Mouse (Mus musculus): ENCODE measurements at regions not wholly inside any gene's neighbourhood (a gene's known extent, or its start where the extent isn't known, plus 50 kb on each side); places are given as distances from the start of the nearest gene placed in this dataset.

GRCm38 (mm10) chr12:106182923-106183322, 172.9 kb downstream of the Vrk1 start:
- Histone ChIP-seq H3K27ac (ENCODE audit: low read length) (no peak overlapping the region), H3K36me3 (ENCODE audit: control insufficient read depth, insufficient read depth) (no peaks in the 10 kb centered on the region), H3K4me3 (replicated peaks; ENCODE audit: low read length) (no peak overlapping the region), H3K9ac (replicated peaks; ENCODE audit: low read depth, low read length) (no peak overlapping the region), H3K9me3 (ENCODE audit: control insufficient read depth, low read length) (no peaks in the 10 kb centered on the region), H3K27me3 (replicated peaks; ENCODE audit: control insufficient read depth, insufficient read depth, low read length) (no peaks in the 10 kb centered on the region), H3K4me2 (ENCODE audit: low read length) (no peak overlapping the region), H3K4me1 (replicated peaks; ENCODE audit: control insufficient read depth, insufficient read depth, low read length) (peaks cover 12% of the 10 kb centered on the region)
- no peak for ATAC-seq
- WGBS: 72% methylated on average over 7 of the region's 7 CpGs

GRCm38 (mm10) chr12:106183973-106184372, 173.9 kb downstream of the Vrk1 start:
- ATAC-seq: no peak
- H3K27ac ChIP-seq (ENCODE audit: low read length): no peak overlapping the region
- 94% methylated on average over 5 of the region's 5 CpGs for WGBS

GRCm38 (mm10) chr12:106185398-106186077, 175.5 kb downstream of the Vrk1 start:
- peak overlapping the region; percentile 78 for H3K27ac ChIP-seq (ENCODE audit: low read length)
- no peaks in the 10 kb centered on the region for H3K27me3 ChIP-seq (replicated peaks; ENCODE audit: control insufficient read depth, insufficient read depth, low read length)
- H3K4me2 ChIP-seq (ENCODE audit: low read length): 0 out of 2 replicates have a peak overlapping the region, but pooled peaks have one; percentile 6
- peaks cover 12% of the 10 kb centered on the region for H3K4me1 ChIP-seq (replicated peaks; ENCODE audit: control insufficient read depth, insufficient read depth, low read length)
- WGBS: 48% methylated on average over 18 of the region's 18 CpGs
- peak; percentile 67 for ATAC-seq
- no peaks in the 10 kb centered on the region for H3K9me3 ChIP-seq (ENCODE audit: control insufficient read depth, low read length)
- no peak overlapping the region for H3K9ac ChIP-seq (replicated peaks; ENCODE audit: low read depth, low read length)
- H3K4me3 ChIP-seq (replicated peaks; ENCODE audit: low read length): no peak overlapping the region
- H3K36me3 ChIP-seq (ENCODE audit: control insufficient read depth, insufficient read depth): no peaks in the 10 kb centered on the region

More at GRCm38 (mm10) chr12:106183973-106184372, 173.9 kb downstream of the Vrk1 start:
- peaks cover 12% of the 10 kb centered on the region for H3K4me1 ChIP-seq (replicated peaks; ENCODE audit: control insufficient read depth, insufficient read depth, low read length)
- no peaks in the 10 kb centered on the region for H3K27me3 ChIP-seq (replicated peaks; ENCODE audit: control insufficient read depth, insufficient read depth, low read length)
- no peak overlapping the region for H3K4me2 ChIP-seq (ENCODE audit: low read length)
- no peak overlapping the region for H3K4me3 ChIP-seq (replicated peaks; ENCODE audit: low read length)
- H3K9ac ChIP-seq (replicated peaks; ENCODE audit: low read depth, low read length): no peak overlapping the region
- no peaks in the 10 kb centered on the region for H3K36me3 ChIP-seq (ENCODE audit: control insufficient read depth, insufficient read depth)
- H3K9me3 ChIP-seq (ENCODE audit: control insufficient read depth, low read length): no peaks in the 10 kb centered on the region

GRCm38 (mm10) chr12:106186501-106186900, 176.5 kb downstream of the Vrk1 start:
- Histone ChIP-seq H3K27me3 (replicated peaks; ENCODE audit: control insufficient read depth, insufficient read depth, low read length) (no peaks in the 10 kb centered on the region), H3K4me1 (replicated peaks; ENCODE audit: control insufficient read depth, insufficient read depth, low read length) (peaks cover 12% of the 10 kb centered on the region), H3K9ac (replicated peaks; ENCODE audit: low read depth, low read length) (no peak overlapping the region), H3K9me3 (ENCODE audit: control insufficient read depth, low read length) (no peaks in the 10 kb centered on the region), H3K36me3 (ENCODE audit: control insufficient read depth, insufficient read depth) (no peaks in the 10 kb centered on the region), H3K27ac (ENCODE audit: low read length) (peak overlapping the region; percentile 78), H3K4me3 (replicated peaks; ENCODE audit: low read length) (no peak overlapping the region), H3K4me2 (ENCODE audit: low read length) (no peak overlapping the region)
- no peak for ATAC-seq
- 92% methylated on average over 10 of the region's 10 CpGs for WGBS

- Histone ChIP-seq H3K9ac (replicated peaks; ENCODE audit: low read depth, low read length) (no peak overlapping the region), H3K27ac (ENCODE audit: low read length) (no peak overlapping the region), H3K4me1 (replicated peaks; ENCODE audit: control insufficient read depth, insufficient read depth, low read length) (peaks cover 7% of the 10 kb centered on the region), H3K4me3 (replicated peaks; ENCODE audit: low read length) (no peak overlapping the region), H3K9me3 (ENCODE audit: control insufficient read depth, low read length) (peaks cover 2% of the 10 kb centered on the region; the same call in 1 of the 2 replicates), H3K27me3 (replicated peaks; ENCODE audit: control insufficient read depth, insufficient read depth, low read length) (no peaks in the 10 kb centered on the region), H3K4me2 (ENCODE audit: low read length) (no peak overlapping the region), H3K36me3 (ENCODE audit: control insufficient read depth, insufficient read depth) (no peaks in the 10 kb centered on the region)
- no peak for ATAC-seq
- 86% methylated on average over 7 of the region's 7 CpGs for WGBS
These were observed 181.7 kb downstream of the Vrk1 start for GRCm38 (mm10) chr12:106191771-106192170.

GRCm38 (mm10) chr12:106199302-106199701, 189.3 kb downstream of the Vrk1 start:
- H3K27me3 ChIP-seq (replicated peaks; ENCODE audit: control insufficient read depth, insufficient read depth, low read length): no peaks in the 10 kb centered on the region
- H3K27ac ChIP-seq (ENCODE audit: low read length): no peak overlapping the region
- no peaks in the 10 kb centered on the region for H3K36me3 ChIP-seq (ENCODE audit: control insufficient read depth, insufficient read depth)
- H3K4me2 ChIP-seq (ENCODE audit: low read length): no peak overlapping the region
- H3K4me1 ChIP-seq (replicated peaks; ENCODE audit: control insufficient read depth, insufficient read depth, low read length): peaks cover 22% of the 10 kb centered on the region
- H3K9me3 ChIP-seq (ENCODE audit: control insufficient read depth, low read length): no peaks in the 10 kb centered on the region
- no peak for ATAC-seq
- H3K9ac ChIP-seq (replicated peaks; ENCODE audit: low read depth, low read length): no peak overlapping the region
- no peak overlapping the region for H3K4me3 ChIP-seq (replicated peaks; ENCODE audit: low read length)
- WGBS: 8% methylated on average over 4 of the region's 4 CpGs

GRCm38 (mm10) chr12:106203526-106203925, 193.5 kb downstream of the Vrk1 start:
- no peak for ATAC-seq
- WGBS: 39% methylated on average over 8 of the region's 8 CpGs
- Histone ChIP-seq H3K36me3 (ENCODE audit: control insufficient read depth, insufficient read depth) (no peaks in the 10 kb centered on the region), H3K4me1 (replicated peaks; ENCODE audit: control insufficient read depth, insufficient read depth, low read length) (peaks cover 15% of the 10 kb centered on the region), H3K27ac (ENCODE audit: low read length) (peak overlapping the region; percentile 51), H3K9me3 (ENCODE audit: control insufficient read depth, low read length) (no peaks in the 10 kb centered on the region), H3K27me3 (replicated peaks; ENCODE audit: control insufficient read depth, insufficient read depth, low read length) (no peaks in the 10 kb centered on the region), H3K4me3 (replicated peaks; ENCODE audit: low read length) (no peak overlapping the region), H3K4me2 (ENCODE audit: low read length) (no peak overlapping the region), H3K9ac (replicated peaks; ENCODE audit: low read depth, low read length) (no peak overlapping the region)

- no peak for ATAC-seq
- Histone ChIP-seq H3K4me3 (replicated peaks; ENCODE audit: low read length) (no peak overlapping the region), H3K36me3 (ENCODE audit: control insufficient read depth, insufficient read depth) (no peaks in the 10 kb centered on the region), H3K4me2 (ENCODE audit: low read length) (no peak overlapping the region), H3K9me3 (ENCODE audit: control insufficient read depth, low read length) (no peaks in the 10 kb centered on the region), H3K27me3 (replicated peaks; ENCODE audit: control insufficient read depth, insufficient read depth, low read length) (no peaks in the 10 kb centered on the region), H3K27ac (ENCODE audit: low read length) (no peak overlapping the region), H3K9ac (replicated peaks; ENCODE audit: low read depth, low read length) (no peak overlapping the region), H3K4me1 (replicated peaks; ENCODE audit: control insufficient read depth, insufficient read depth, low read length) (no peaks in the 10 kb centered on the region)
- 80% methylated on average over 6 of the region's 6 CpGs for WGBS
These were observed 200.9 kb downstream of the Vrk1 start for GRCm38 (mm10) chr12:106210959-106211358.

GRCm38 (mm10) chr12:106211488-106211887, 201.5 kb downstream of the Vrk1 start:
- H3K4me1 ChIP-seq (replicated peaks; ENCODE audit: control insufficient read depth, insufficient read depth, low read length): no peaks in the 10 kb centered on the region
- H3K4me3 ChIP-seq (replicated peaks; ENCODE audit: low read length): no peak overlapping the region
- no peaks in the 10 kb centered on the region for H3K9me3 ChIP-seq (ENCODE audit: control insufficient read depth, low read length)
- H3K36me3 ChIP-seq (ENCODE audit: control insufficient read depth, insufficient read depth): no peaks in the 10 kb centered on the region
- no peak overlapping the region for H3K4me2 ChIP-seq (ENCODE audit: low read length)
- H3K27me3 ChIP-seq (replicated peaks; ENCODE audit: control insufficient read depth, insufficient read depth, low read length): no peaks in the 10 kb centered on the region
- WGBS: 88% methylated on average over 8 of the region's 8 CpGs
- ATAC-seq: no peak
- no peak overlapping the region for H3K9ac ChIP-seq (replicated peaks; ENCODE audit: low read depth, low read length)
- H3K27ac ChIP-seq (ENCODE audit: low read length): no peak overlapping the region

- H3K4me3 ChIP-seq (replicated peaks; ENCODE audit: low read length): no peak overlapping the region
- no peaks in the 10 kb centered on the region for H3K36me3 ChIP-seq (ENCODE audit: control insufficient read depth, insufficient read depth)
- WGBS: 82% methylated on average over 5 of the region's 5 CpGs
- H3K27ac ChIP-seq (ENCODE audit: low read length): no peak overlapping the region
- no peaks in the 10 kb centered on the region for H3K9me3 ChIP-seq (ENCODE audit: control insufficient read depth, low read length)
- H3K27me3 ChIP-seq (replicated peaks; ENCODE audit: control insufficient read depth, insufficient read depth, low read length): no peaks in the 10 kb centered on the region
- no peak overlapping the region for H3K9ac ChIP-seq (replicated peaks; ENCODE audit: low read depth, low read length)
- no peak for ATAC-seq
- no peaks in the 10 kb centered on the region for H3K4me1 ChIP-seq (replicated peaks; ENCODE audit: control insufficient read depth, insufficient read depth, low read length)
- no peak overlapping the region for H3K4me2 ChIP-seq (ENCODE audit: low read length)
These were observed 202.4 kb downstream of the Vrk1 start for GRCm38 (mm10) chr12:106212397-106212796.

Data from forebrain, embryonic 16.5 days (tissue).